Mouse (Mus musculus): ENCODE measurements around the gene Tle6. TPM values are rescaled to one million over a fixed set of nuclear protein-coding genes. Genes with fewer than 3 reads are reported as not detected.

Tle6 gene
- total RNA-seq, 2 experiments from 2014 or later: 4.1 to 5.0 TPM

- peak; percentile 42 for TF ChIP-seq CTCF (conservative IDR thresholded peaks at IDR 0.05)
- DNase-seq (ENCODE audit: low spot score in 2 of 2): no peak
- no peak overlapping the region for H3K4me3 ChIP-seq
- no peak overlapping the region for H3K27ac ChIP-seq
Observed at GRCm38 (mm10) chr10:81608308-81608707, 7.4 kb upstream of the Tle6 start.

GRCm38 (mm10) chr10:81605974-81606751, 5.3 kb upstream of the Tle6 start, which contains the start of gene BC025920:
BC025920 (plus strand) TSS chr10:81606270.
- peak; percentile 92 to 98 for DNase-seq (ENCODE audit: low spot score in 2 of 2)
- TF ChIP-seq CTCF (conservative IDR thresholded peaks at IDR 0.05): no peak
- Histone ChIP-seq H3K4me3 (peak within 1 kb of the TSS; percentile 60), H3K27ac (peak within 1 kb of the TSS; percentile 96)

GRCm38 (mm10) chr10:81605666-81605973, 4.7 kb upstream of the Tle6 start:
- no peak; the same call in 1 of the 2 replicates for TF ChIP-seq CTCF (conservative IDR thresholded peaks at IDR 0.05)
- Histone ChIP-seq H3K4me3 (peak overlapping the region; percentile 60), H3K27ac (peak overlapping the region; percentile 89)
- DNase-seq (ENCODE audit: low spot score in 2 of 2): peak in 1 of 2 experiments; percentile 49

- peak overlapping the region; percentile 89 for H3K27ac ChIP-seq
- peak; percentile 75 for TF ChIP-seq CTCF (conservative IDR thresholded peaks at IDR 0.05)
- peak; percentile 89 for DNase-seq (ENCODE audit: low spot score in 2 of 2)
- H3K4me3 ChIP-seq: peak overlapping the region; percentile 60
Observed at GRCm38 (mm10) chr10:81604968-81605665, 4.2 kb upstream of the Tle6 start.

GRCm38 (mm10) chr10:81604019-81604967, 3.4 kb upstream of the Tle6 start:
- peak overlapping the region; percentile 73; the same call in 1 of the 2 replicates for H3K27ac ChIP-seq
- peak overlapping the region; percentile 39; the same call in 1 of the 2 replicates for H3K4me3 ChIP-seq
- TF ChIP-seq CTCF (conservative IDR thresholded peaks at IDR 0.05): no peak
- no peak for DNase-seq (ENCODE audit: low spot score in 2 of 2)

- Histone ChIP-seq H3K4me3 (no peak overlapping the region), H3K27ac (no peak overlapping the region)
- DNase-seq (ENCODE audit: low spot score in 2 of 2): peak; percentile 37 to 52
- TF ChIP-seq CTCF (conservative IDR thresholded peaks at IDR 0.05): peak; percentile 80
Observed at GRCm38 (mm10) chr10:81602741-81603151, 1.9 kb upstream of the Tle6 start.

GRCm38 (mm10) chr10:81601396-81601905, 578 bp upstream of the Tle6 start:
- H3K4me3 ChIP-seq: peak overlapping the region; percentile 42
- no peak for DNase-seq (ENCODE audit: low spot score in 2 of 2)
- H3K27ac ChIP-seq: no peak overlapping the region
- TF ChIP-seq CTCF (conservative IDR thresholded peaks at IDR 0.05): no peak

- no peak for TF ChIP-seq CTCF (conservative IDR thresholded peaks at IDR 0.05)
- DNase-seq (ENCODE audit: low spot score in 2 of 2): no peak
- no peak overlapping the region for H3K27ac ChIP-seq
- no peak overlapping the region for H3K4me3 ChIP-seq
Observed at GRCm38 (mm10) chr10:81600096-81600495, 777 bp downstream of the Tle6 start.

GRCm38 (mm10) chr10:81599630-81600029, 1.2 kb downstream of the Tle6 start:
- Histone ChIP-seq H3K4me3 (no peak overlapping the region), H3K27ac (no peak overlapping the region)
- DNase-seq (ENCODE audit: low spot score in 2 of 2): no peak
- TF ChIP-seq CTCF (conservative IDR thresholded peaks at IDR 0.05): no peak

- no peak for DNase-seq (ENCODE audit: low spot score in 2 of 2)
- Histone ChIP-seq H3K4me3 (no peak overlapping the region), H3K27ac (no peak overlapping the region)
- TF ChIP-seq CTCF (conservative IDR thresholded peaks at IDR 0.05): no peak
Observed at GRCm38 (mm10) chr10:81598871-81599270, 2.0 kb downstream of the Tle6 start.

GRCm38 (mm10) chr10:81598342-81598741, 2.5 kb downstream of the Tle6 start:
- Histone ChIP-seq H3K4me3 (no peak overlapping the region), H3K27ac (no peak overlapping the region)
- TF ChIP-seq CTCF (conservative IDR thresholded peaks at IDR 0.05): no peak
- DNase-seq (ENCODE audit: low spot score in 2 of 2): no peak

GRCm38 (mm10) chr10:81597137-81597950, 3.5 kb downstream of the Tle6 start:
- Histone ChIP-seq H3K4me3 (no peak overlapping the region), H3K27ac (no peak overlapping the region)
- TF ChIP-seq CTCF (conservative IDR thresholded peaks at IDR 0.05): no peak
- no peak for DNase-seq (ENCODE audit: low spot score in 2 of 2)
